Mouse (Mus musculus): ENCODE measurements around the gene Ripk1.
"Not testable (repeated sequence)": the region's sequence is repeated elsewhere in the genome, so short reads cannot be mapped to it uniquely, and the experiment has no call there.

The Ripk1 gene

GRCm38 (mm10) chr13:34038056-34038432 is 35.9 kb downstream of the Ripk1 start:
- DNase-seq (ENCODE audit: low spot score), result no peak

- no peak for DNase-seq (ENCODE audit: low spot score)
Measured at GRCm38 (mm10) chr13:34038901-34039341, 36.8 kb downstream of the Ripk1 start.

GRCm38 (mm10) chr13:34040091-34040490 is 37.9 kb downstream of the Ripk1 start:
- no peak for DNase-seq (ENCODE audit: low spot score)

GRCm38 (mm10) chr13:34043716-34044393 is 41.7 kb downstream of the Ripk1 start:
- DNase-seq (ENCODE audit: low spot score), result no peak

- no peak for DNase-seq (ENCODE audit: low spot score)
Measured at GRCm38 (mm10) chr13:34045511-34046249, 43.5 kb downstream of the Ripk1 start.

- DNase-seq (ENCODE audit: low spot score), result peak; percentile 83
Measured at GRCm38 (mm10) chr13:34046421-34047012, 44.4 kb downstream of the Ripk1 start.

GRCm38 (mm10) chr13:34047526-34047925 is 45.4 kb downstream of the Ripk1 start:
- DNase-seq (ENCODE audit: low spot score), result no peak

GRCm38 (mm10) chr13:34050479-34050878 is 48.3 kb downstream of the Ripk1 start:
- DNase-seq (ENCODE audit: low spot score), result no peak

GRCm38 (mm10) chr13:34051692-34052091 is 49.5 kb downstream of the Ripk1 start:
- DNase-seq (ENCODE audit: low spot score), result no peak

GRCm38 (mm10) chr13:34053673-34054282 is 51.6 kb downstream of the Ripk1 start:
- no peak for DNase-seq (ENCODE audit: low spot score)

- DNase-seq (ENCODE audit: low spot score), result no peak
Measured at GRCm38 (mm10) chr13:34054391-34054790, 52.2 kb downstream of the Ripk1 start.

- DNase-seq (ENCODE audit: low spot score), result no peak
Measured at GRCm38 (mm10) chr13:34054983-34055382, 52.8 kb downstream of the Ripk1 start.

- DNase-seq (ENCODE audit: low spot score), result no peak
Measured at GRCm38 (mm10) chr13:34057252-34057651, 55.1 kb downstream of the Ripk1 start.

- DNase-seq (ENCODE audit: low spot score), result no peak
Measured at GRCm38 (mm10) chr13:34060061-34060460, 57.9 kb downstream of the Ripk1 start.

- DNase-seq (ENCODE audit: low spot score), result no peak
Measured at GRCm38 (mm10) chr13:34062466-34062865, 60.3 kb downstream of the Ripk1 start.

- no peak for DNase-seq (ENCODE audit: low spot score)
Measured at GRCm38 (mm10) chr13:34066351-34066750, 64.2 kb downstream of the Ripk1 start.

- DNase-seq (ENCODE audit: low spot score), result no peak
Measured at GRCm38 (mm10) chr13:34070296-34070695, 68.1 kb downstream of the Ripk1 start.

- DNase-seq (ENCODE audit: low spot score), result no peak
Measured at GRCm38 (mm10) chr13:34071836-34072235, 69.7 kb downstream of the Ripk1 start.

GRCm38 (mm10) chr13:34072847-34073246 is 70.7 kb downstream of the Ripk1 start:
- no peak for DNase-seq (ENCODE audit: low spot score)

GRCm38 (mm10) chr13:34074441-34074840 is 72.3 kb downstream of the Ripk1 start:
- not testable (repeated sequence) for DNase-seq (ENCODE audit: low spot score)

- not testable (repeated sequence) for DNase-seq (ENCODE audit: low spot score)
Measured at GRCm38 (mm10) chr13:34075893-34076292, 73.7 kb downstream of the Ripk1 start.

Data from layer of hippocampus, adult 9-10 months (tissue).